Mouse (Mus musculus) embryonic facial prominence, embryonic 15.5 days (tissue): Measurements from ENCODE around the gene Ftsj1. TPM values are rescaled to one million over a fixed set of nuclear protein-coding genes. Genes with fewer than 3 reads are reported as not detected.

Experiments
- ATAC-seq: fragments of 200-750 bp; cut with Nextera tagmentation; 2 replicates; pipeline ENCODE4 v1.8.0; 2017; ENCODE audit warnings: low read depth, moderate TSS enrichment; ENCODE audit not compliant: insufficient number of reproducible peaks, low FRiP score, low TSS enrichment
- H3K27ac ChIP-seq: fragments of 300-500 bp; sonication (generic); replicated peaks from 2 replicates; pipeline ENCODE4 v1.5.1; 2015; ENCODE audit warnings: mild to moderate bottlenecking, inconsistent platforms
- H3K27me3 ChIP-seq: fragments of 300-500 bp; sonication (generic); 2 replicates; pipeline ENCODE4 v1.6.1; 2015; ENCODE audit warnings: inconsistent platforms
- H3K36me3 ChIP-seq: fragments of 300-500 bp; sonication (generic); 2 replicates; pipeline ENCODE4 v1.6.1; 2015; ENCODE audit warnings: mild to moderate bottlenecking, inconsistent platforms
- H3K4me1 ChIP-seq: fragments of 300-500 bp; sonication (generic); 2 replicates; pipeline ENCODE4 v1.6.1; 2015; ENCODE audit warnings: inconsistent platforms
- H3K4me2 ChIP-seq: fragments of 300-500 bp; sonication (generic); replicated peaks from 2 replicates; pipeline ENCODE4 v1.6.1; 2015; ENCODE audit warnings: mild to moderate bottlenecking, inconsistent platforms
- H3K4me3 ChIP-seq: fragments of 300-500 bp; sonication (generic); replicated peaks from 2 replicates; pipeline ENCODE4 v1.5.1; 2015; ENCODE audit warnings: mild to moderate bottlenecking, inconsistent platforms
- H3K9ac ChIP-seq: fragments of 300-500 bp; sonication (generic); 2 replicates; pipeline ENCODE4 v1.6.1; 2015; ENCODE audit warnings: inconsistent platforms
- H3K9me3 ChIP-seq: fragments of 300-500 bp; sonication (generic); replicated peaks from 2 replicates; pipeline ENCODE4 v1.6.1; 2016; ENCODE audit warnings: inconsistent platforms
- WGBS: fragments of 180-500 bp; shearing (Covaris S2); methylation state at CpG from one replicate; pipeline ENCODE4 v1.1.7; 2015; 5-methylcytosine and 5-hydroxymethylcytosine counted together
- polyA plus RNA-seq: library from polyadenylated mRNA; unstranded; fragments of >200 nt; fragmentation: Nextera tagmentation; extraction: Ambion mirVana; gene quantifications from 2 replicates; pipeline ENCODE4 v1.2.1, GENCODE M21; 2015

Ftsj1 gene
- 38.3 and 40.6 TPM in 2 replicates for polyA plus RNA-seq

DNA sequence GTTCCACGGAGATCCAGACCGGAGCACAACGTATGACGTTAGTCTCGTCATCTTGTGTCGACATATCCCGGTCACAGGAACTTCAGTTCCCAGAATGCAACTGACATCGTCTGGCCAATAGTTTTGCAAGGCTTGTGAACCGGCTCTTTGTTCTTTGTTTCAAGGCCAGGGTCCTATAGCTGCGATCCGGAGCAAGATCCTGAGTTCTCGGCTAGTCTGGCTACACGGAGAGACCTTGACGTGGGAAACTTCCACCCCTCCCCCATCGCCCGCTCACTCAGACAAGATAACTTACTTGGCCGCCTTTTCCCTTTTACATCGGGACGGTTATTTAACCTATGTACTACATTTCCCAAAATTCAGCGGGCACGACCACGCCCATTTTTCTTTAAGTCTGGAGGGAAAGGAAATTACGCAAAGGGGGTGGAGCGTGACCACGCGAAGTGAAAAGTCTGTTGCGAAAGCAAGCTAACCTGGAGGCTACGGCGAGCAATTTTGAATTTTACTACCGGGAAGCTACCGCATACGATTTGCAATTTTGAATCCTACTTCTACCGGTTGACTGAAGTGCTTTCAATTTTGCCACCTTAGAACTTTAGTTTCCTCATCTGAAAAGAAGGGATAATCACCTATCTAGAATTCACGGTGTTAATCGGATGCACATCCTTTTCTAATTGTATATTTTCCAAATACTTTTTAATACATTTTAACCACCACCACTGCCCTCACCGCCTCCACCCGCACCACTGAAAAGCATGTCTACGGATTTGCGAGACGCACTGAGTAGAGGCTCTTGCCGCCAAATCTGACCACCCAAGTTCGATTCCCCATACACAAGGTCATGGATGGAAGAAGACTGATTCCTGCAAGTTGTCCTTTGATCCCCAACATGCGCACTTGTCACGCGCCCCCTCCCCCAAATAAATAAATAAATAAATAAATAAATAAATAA, at the start of gene Ftsj1:
Gene Ftsj1, minus strand, starts transcription at position 73 of the 952 bp plus-strand sequence.
- peak; percentile 90 for ATAC-seq
- Histone ChIP-seq H3K36me3 (no peaks in the 10 kb centered on the region), H3K4me2 (peak within 1 kb of the TSS; percentile 50), H3K4me3 (peak within 1 kb of the TSS; percentile 57), H3K27ac (peak within 1 kb of the TSS; percentile 75; the same call in 1 of the 2 replicates), H3K27me3 (no peaks in the 10 kb centered on the region), H3K9me3 (no peaks in the 10 kb centered on the region), H3K4me1 (peaks cover 8% of the 10 kb centered on the region; the same call in 1 of the 2 replicates), H3K9ac (peak within 1 kb of the TSS; percentile 45)
- WGBS = 14% methylated on average over 45 of the region's 45 CpGs

DNA sequence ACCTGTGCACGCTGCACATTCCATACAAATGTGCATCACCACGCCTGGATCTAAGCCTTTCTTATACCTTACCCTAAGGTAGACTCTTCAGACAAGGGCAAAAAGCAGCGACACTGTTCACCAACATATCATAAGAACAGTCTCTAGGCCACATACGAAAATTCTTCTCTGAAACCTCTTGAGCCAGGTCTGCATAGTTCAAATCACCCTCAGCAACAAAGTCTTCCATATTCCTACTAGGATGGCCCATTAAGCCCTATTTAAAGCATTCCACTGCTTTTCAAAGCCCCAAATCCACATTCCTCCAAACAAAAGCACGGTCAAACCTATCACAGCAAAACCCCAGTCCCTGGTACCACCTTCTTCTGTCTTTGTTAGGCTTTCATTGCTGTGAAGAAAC, 36.4 kb upstream of the Ftsj1 start:
- no peak for ATAC-seq
- no peaks in the 10 kb centered on the region for H3K9me3 ChIP-seq
- no peaks in the 10 kb centered on the region for H3K27me3 ChIP-seq
- no peak overlapping the region for H3K27ac ChIP-seq
- H3K4me1 ChIP-seq = no peaks in the 10 kb centered on the region
- 73% methylated on average over 5 of the region's 5 CpGs for WGBS
- H3K4me2 ChIP-seq = no peak overlapping the region
- no peaks in the 10 kb centered on the region for H3K36me3 ChIP-seq
- H3K9ac ChIP-seq = no peak overlapping the region
- no peak overlapping the region for H3K4me3 ChIP-seq

DNA sequence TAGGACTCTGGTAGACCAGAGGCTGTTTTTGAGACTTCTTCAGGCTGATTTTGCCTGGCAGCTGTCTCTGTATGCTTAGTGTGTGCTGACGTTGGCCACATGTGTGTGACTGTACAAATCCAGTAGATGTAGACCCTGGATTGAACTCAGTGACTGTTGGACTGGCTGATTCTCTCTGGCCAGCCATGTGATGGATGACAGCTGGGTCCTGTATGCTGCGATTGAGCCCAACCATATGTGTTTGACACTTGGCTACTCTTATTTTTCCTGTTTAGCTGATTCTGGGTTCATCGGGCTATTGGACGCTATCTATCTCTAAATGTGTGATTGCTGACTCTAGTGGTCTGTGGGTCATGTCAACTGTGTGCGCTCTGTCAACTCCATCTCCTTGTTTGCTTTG, 21.9 kb upstream of the Ftsj1 start:
- no peak for ATAC-seq
- no peak overlapping the region for H3K4me3 ChIP-seq
- H3K4me1 ChIP-seq = no peaks in the 10 kb centered on the region
- H3K27me3 ChIP-seq = no peaks in the 10 kb centered on the region
- H3K4me2 ChIP-seq = no peak overlapping the region
- H3K9me3 ChIP-seq = no peaks in the 10 kb centered on the region
- H3K36me3 ChIP-seq = no peaks in the 10 kb centered on the region
- WGBS = 86% methylated on average over 5 of the region's 5 CpGs
- no peak overlapping the region for H3K27ac ChIP-seq
- H3K9ac ChIP-seq = no peak overlapping the region

DNA sequence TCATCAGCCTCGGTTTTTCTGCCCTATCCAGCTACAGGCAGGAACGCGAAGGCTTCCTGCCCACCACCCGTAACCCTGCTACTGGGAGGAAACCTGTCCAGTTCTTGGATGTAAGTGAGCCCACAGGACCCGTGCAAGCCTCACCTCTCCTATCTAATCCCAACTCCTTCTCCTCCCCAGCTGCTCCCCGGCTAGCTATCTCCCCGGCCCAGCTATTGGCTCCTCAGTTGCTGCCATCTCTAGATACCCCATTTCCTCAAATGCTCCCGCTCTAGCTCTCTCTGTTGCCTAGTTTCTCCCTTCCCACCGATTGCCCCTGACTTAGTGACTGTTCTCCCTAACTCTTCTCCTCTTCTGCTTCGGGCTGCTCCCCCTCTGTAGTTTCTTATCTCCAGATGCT, 19.8 kb upstream of the Ftsj1 start:
- Histone ChIP-seq H3K4me2 (no peak overlapping the region), H3K27ac (no peak overlapping the region)
- 23% methylated on average over 10 of the region's 10 CpGs for WGBS

DNA sequence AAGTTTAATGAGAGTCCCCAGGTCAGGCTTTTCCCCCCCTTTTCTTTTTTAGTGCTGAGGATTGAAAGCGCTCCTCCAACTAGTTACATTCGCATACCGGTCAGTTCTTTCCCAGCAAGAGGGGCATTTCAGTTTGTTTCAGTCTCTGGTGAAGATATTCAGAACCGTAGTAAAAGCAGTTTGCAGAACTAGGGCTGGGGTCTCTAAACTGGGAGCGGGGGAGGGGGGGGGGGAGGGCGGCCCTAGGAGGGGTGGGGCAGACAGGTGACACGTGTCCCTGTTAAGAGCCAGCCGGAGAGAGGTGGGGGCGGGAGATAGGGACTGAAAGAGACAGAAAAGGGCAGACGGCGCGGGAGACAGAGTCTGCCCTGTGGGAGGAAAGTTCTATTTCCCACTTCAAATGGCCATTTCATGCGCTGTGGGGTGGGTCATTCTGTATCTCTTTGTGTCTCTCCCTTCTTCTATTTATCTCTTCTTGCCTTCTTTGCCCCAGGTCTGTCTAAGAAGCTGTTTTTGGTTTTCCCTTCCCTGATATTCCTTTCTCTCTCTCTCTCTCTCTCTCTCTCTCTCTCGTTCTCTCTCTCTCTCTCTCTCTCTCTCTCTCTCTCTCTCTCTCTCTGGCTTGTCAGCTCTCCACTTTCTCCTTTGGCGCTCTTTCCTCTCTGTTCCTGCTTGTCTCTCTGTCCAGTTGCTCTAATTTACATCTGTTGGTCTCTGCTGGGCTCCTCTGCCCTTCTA, 19.0 kb upstream of the Ftsj1 start, which contains the start of gene Slc38a5:
Gene Slc38a5, plus strand, starts transcription at position 51 of the 738 bp plus-strand sequence.
- Histone ChIP-seq H3K27ac (no peak within 1 kb of the TSS), H3K9ac (no peak within 1 kb of the TSS), H3K27me3 (no peaks in the 10 kb centered on the region), H3K36me3 (no peaks in the 10 kb centered on the region), H3K4me2 (no peak within 1 kb of the TSS; the same call in 1 of the 2 replicates), H3K4me3 (no peak within 1 kb of the TSS), H3K4me1 (no peaks in the 10 kb centered on the region), H3K9me3 (no peaks in the 10 kb centered on the region)
- ATAC-seq = no peak
- whole genome bisulfite sequencing = 12% methylated on average over 12 of the region's 15 CpGs

More for the DNA sequence above, 19.8 kb upstream of the Ftsj1 start:
- no peaks in the 10 kb centered on the region for H3K36me3 ChIP-seq
- H3K4me3 ChIP-seq = no peak overlapping the region
- no peaks in the 10 kb centered on the region for H3K9me3 ChIP-seq
- H3K9ac ChIP-seq = no peak overlapping the region
- H3K27me3 ChIP-seq = no peaks in the 10 kb centered on the region
- ATAC-seq = no peak
- H3K4me1 ChIP-seq = no peaks in the 10 kb centered on the region

DNA sequence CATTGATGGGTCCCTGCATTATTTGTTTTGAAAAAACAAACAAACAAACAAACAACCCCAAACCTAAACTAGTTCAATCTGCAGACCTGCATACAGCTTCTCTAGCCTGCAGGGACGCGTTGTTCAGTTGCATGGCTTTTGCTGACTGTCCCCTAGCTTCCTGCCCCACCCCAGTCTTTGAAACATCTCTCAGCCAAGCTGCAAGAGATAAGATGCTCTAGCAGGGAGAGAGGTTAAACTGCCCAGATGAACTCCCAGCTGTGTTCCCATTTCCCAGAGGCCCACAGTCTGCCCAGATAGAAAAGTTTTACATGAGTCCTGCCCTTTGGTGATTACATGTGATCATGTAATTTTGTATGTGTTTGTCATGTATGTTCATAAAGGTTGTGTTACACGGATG, 12.0 kb upstream of the Ftsj1 start:
- ATAC-seq = no peak
- Histone ChIP-seq H3K9me3 (no peaks in the 10 kb centered on the region), H3K4me1 (no peaks in the 10 kb centered on the region), H3K36me3 (no peaks in the 10 kb centered on the region), H3K9ac (no peak overlapping the region), H3K4me3 (no peak overlapping the region), H3K27me3 (no peaks in the 10 kb centered on the region), H3K4me2 (no peak overlapping the region), H3K27ac (no peak overlapping the region)
- WGBS = 79% methylated on average over 3 of the region's 3 CpGs

DNA sequence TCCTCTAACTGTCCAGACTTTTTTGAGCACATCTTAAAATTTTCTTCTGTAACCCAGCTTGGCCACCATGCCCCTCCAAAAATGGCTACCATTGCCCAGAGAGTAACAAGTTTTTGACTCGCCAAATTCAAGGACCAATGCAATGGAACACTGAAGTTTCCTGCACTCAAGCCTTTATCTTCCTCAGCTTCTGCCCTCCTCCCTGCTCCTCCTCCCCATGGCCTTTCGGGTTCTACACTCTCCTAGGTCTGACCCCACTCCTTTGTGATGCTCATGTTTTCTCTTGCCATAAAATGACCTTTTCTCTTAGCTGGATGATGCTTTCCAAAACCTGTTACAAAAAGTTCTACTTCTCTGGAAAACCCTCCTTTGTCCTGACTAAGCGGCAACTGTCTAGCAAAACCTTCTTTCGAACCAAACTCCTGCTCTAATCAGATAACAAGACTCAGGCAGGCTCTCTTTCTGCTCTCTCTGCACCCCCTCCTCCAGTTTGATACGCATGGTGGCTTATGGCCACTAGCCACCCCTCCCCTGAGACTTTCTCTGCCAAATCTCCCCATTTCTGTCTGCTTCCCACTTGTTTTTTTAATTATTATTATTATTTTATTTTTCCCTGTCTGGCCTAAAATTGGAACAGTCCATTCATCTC, 11.1 kb upstream of the Ftsj1 start:
- 76% methylated on average over 5 of the region's 5 CpGs for WGBS
- no peak for ATAC-seq
- H3K4me2 ChIP-seq = no peak overlapping the region
- no peaks in the 10 kb centered on the region for H3K9me3 ChIP-seq
- H3K27me3 ChIP-seq = no peaks in the 10 kb centered on the region
- no peaks in the 10 kb centered on the region for H3K4me1 ChIP-seq
- H3K27ac ChIP-seq = no peak overlapping the region
- no peaks in the 10 kb centered on the region for H3K36me3 ChIP-seq
- no peak overlapping the region for H3K4me3 ChIP-seq
- H3K9ac ChIP-seq = no peak overlapping the region

DNA sequence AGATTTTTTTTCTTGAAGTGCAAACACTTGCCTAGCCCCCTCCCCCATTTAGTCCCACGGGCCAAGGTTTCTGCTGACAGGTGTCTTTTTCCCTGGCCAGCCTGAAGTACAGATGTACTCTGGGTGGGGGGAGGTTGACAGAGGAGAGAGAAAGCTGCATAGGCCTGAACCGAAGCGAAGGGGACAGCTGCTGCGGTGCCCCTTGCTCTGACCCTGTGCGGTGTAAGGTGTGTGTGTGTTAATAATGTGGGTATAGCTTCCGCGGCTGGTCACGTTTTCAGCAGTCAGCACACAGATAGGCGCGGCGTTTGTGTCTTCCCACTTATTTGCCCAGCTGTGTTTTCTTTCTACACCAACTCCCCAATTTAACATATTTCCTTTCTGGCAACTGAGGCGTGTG, 7.3 kb upstream of the Ftsj1 start:
- Histone ChIP-seq H3K9me3 (no peaks in the 10 kb centered on the region), H3K9ac (no peak overlapping the region), H3K36me3 (no peaks in the 10 kb centered on the region), H3K27me3 (no peaks in the 10 kb centered on the region), H3K4me3 (no peak overlapping the region), H3K27ac (no peak overlapping the region), H3K4me1 (no peaks in the 10 kb centered on the region), H3K4me2 (no peak overlapping the region)
- WGBS = 73% methylated on average over 12 of the region's 12 CpGs
- ATAC-seq = no peak

DNA sequence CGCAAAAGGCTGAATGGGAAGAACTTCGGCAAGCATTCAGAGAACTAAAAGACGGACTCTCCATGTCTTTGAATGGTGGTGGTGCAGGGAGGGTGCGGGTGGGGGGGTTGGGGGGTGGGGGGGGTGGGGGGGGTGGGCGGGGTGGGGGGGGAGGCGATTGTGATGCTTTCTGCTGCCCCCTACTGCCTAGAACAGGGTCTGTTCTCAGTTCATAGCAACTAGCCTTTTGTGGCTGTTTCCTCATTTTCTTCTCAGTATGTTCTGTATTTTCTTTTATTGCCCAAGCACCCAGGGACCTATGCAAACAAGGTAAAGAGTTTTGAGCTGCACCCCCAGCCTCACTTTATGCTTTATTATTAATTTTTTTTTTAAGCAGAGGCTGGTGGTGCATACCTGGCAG, 3.6 kb upstream of the Ftsj1 start:
- Histone ChIP-seq H3K4me2 (no peak overlapping the region), H3K4me1 (peaks cover 8% of the 10 kb centered on the region; the same call in 1 of the 2 replicates), H3K4me3 (no peak overlapping the region), H3K9me3 (no peaks in the 10 kb centered on the region), H3K36me3 (no peaks in the 10 kb centered on the region), H3K27ac (no peak overlapping the region), H3K27me3 (no peaks in the 10 kb centered on the region), H3K9ac (no peak overlapping the region)
- no peak for ATAC-seq
- WGBS = 40% methylated on average over 4 of the region's 6 CpGs

DNA sequence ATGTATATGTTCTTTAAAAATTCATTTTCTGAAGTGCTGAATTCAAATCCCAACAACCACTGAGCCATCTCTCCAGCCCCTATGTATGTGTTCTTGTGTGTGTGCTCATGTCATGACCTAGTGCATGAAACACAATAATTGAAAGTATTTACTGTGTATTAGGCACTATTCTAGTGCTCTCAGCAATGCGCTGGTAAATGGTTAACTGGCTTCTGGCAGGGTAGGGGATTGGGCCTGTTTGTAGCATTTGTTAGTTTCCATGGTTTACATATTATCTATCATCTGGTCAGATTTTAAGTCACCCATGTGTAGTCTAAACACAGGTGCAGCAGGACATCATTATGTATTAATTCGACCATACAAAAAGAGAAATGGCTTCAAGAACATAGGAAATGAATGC, 1.5 kb upstream of the Ftsj1 start:
- H3K36me3 ChIP-seq = no peaks in the 10 kb centered on the region
- H3K27ac ChIP-seq = no peak overlapping the region
- no peak overlapping the region for H3K4me2 ChIP-seq
- H3K27me3 ChIP-seq = no peaks in the 10 kb centered on the region
- 89% methylated on average over 2 of the region's 2 CpGs for WGBS
- H3K9ac ChIP-seq = no peak overlapping the region
- H3K4me1 ChIP-seq = peaks cover 8% of the 10 kb centered on the region; the same call in 1 of the 2 replicates
- ATAC-seq = no peak
- no peaks in the 10 kb centered on the region for H3K9me3 ChIP-seq
- no peak overlapping the region for H3K4me3 ChIP-seq
